24 mouse cellular contexts compared by ENCODE assay signal in the genomic region with DNA sequence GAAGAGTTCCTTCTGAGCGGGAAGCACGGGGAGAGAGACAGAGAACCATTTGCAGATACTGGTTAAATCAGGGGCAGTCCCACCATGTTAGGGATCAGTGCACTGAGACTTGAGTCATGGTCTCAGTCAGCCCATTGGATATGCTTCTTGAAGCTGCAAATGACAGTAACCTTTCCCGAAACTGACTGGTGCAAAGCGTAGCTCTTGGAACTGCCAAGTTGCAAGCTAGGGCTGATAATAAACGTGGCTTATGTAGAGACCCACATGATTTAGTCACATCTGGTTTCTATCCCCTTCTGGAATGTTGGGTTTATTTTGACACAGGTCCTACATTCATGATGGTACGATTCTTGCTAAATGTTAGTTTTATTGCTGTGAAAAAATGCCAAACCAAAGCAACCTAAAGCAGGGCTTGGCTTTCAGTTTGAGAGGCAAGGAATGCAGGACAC. TPM values are rescaled to one million over a fixed set of nuclear protein-coding genes. Genes with fewer than 3 reads are reported as not detected.
A peak's percentile ranks its signal among the peaks of the same experiment; 100 is the strongest.
DNase-seq lines count a peak whose midpoint lies in the region; ATAC-seq and TF ChIP-seq lines count a peak whose summit lies in the region.
"Had no signal": no experiment of that assay in that cellular context is flagged by ENCODE, and none has a peak within 500 bp of the region (broad histone marks: within the 10 kb centered on the region; RNA-seq: fewer than 3 reads in every experiment).

No protein-coding gene starts in this region.

- 0 out of 2 replicates have a peak, but pooled peaks cover 3% of the 10 kb centered on the region for H3K4me1 ChIP-seq in heart, postnatal 0 days (ENCODE audit: control insufficient read depth, insufficient read depth)
- no peaks in the 10 kb centered on the region for H3K4me1 ChIP-seq in embryonic facial prominence, embryonic 14.5 days (ENCODE audit: control insufficient read depth, insufficient read depth, low read length)
- H3K4me1 ChIP-seq in stomach, embryonic 15.5 days, result 0 out of 2 replicates have a peak, but pooled peaks cover 3% of the 10 kb centered on the region
- H3K4me1 ChIP-seq: forebrain, embryonic 15.5 days; kidney, embryonic 15.5 days; neural tube, embryonic 12.5 days had no signal

- peak; percentile 30 for DNase-seq in heart, postnatal 0 days (ENCODE audit: low spot score)
- DNase-seq in heart, postnatal 14 days, result no peak
- DNase-seq in Muller cell, postnatal 12 days (ENCODE audit: inconsistent ontology term), result peak; percentile 5
- peak; percentile 52 for DNase-seq in embryonic facial prominence, embryonic 14.5 days (ENCODE audit: low spot score)
- no peak for DNase-seq in right cerebral cortex, adult 18-20 months
- DNase-seq: adrenal gland, postnatal 36 days; cerebellum, postnatal 14 days; gastrocnemius, postnatal 25 days; heart, postnatal 36 days; liver; right cerebral cortex, postnatal 25 days; thymus, adult 2 months had no signal

- intact Hi-C loops in heart, postnatal 14 days (cut with DNase I), result no loop called here

- H3K4me2 ChIP-seq in heart, postnatal 0 days (ENCODE audit: low read depth, low read length), result peak overlapping the region; percentile 24
- no peak overlapping the region for H3K4me2 ChIP-seq in embryonic facial prominence, embryonic 14.5 days (ENCODE audit: low read depth, low read length)
- H3K4me2 ChIP-seq in stomach, embryonic 15.5 days, result no peak overlapping the region
- H3K4me2 ChIP-seq: forebrain, embryonic 15.5 days; kidney, embryonic 15.5 days; neural tube, embryonic 12.5 days had no signal

- TF ChIP-seq EP300 in heart, postnatal 0 days (IDR thresholded peaks at IDR 0.05; ENCODE audit: low read depth), result no peak

- TF ChIP-seq CTCF in heart, postnatal 0 days (IDR thresholded peaks at IDR 0.05; ENCODE audit: low read depth), result no peak

- no peaks in the 10 kb centered on the region for H3K36me3 ChIP-seq in heart, postnatal 0 days (replicated peaks; ENCODE audit: control insufficient read depth, insufficient read depth, low read length)
- no peaks in the 10 kb centered on the region for H3K36me3 ChIP-seq in embryonic facial prominence, embryonic 14.5 days (ENCODE audit: control insufficient read depth, insufficient read depth, low read length)
- no peaks in the 10 kb centered on the region for H3K36me3 ChIP-seq in stomach, embryonic 15.5 days
- H3K36me3 ChIP-seq: forebrain, embryonic 15.5 days; kidney, embryonic 15.5 days; neural tube, embryonic 12.5 days had no signal

- H3K4me3 ChIP-seq in heart, postnatal 0 days (ENCODE audit: low read depth, low read length), result no peak overlapping the region
- H3K4me3 ChIP-seq in embryonic facial prominence, embryonic 14.5 days (ENCODE audit: low read depth, low read length), result no peak overlapping the region
- no peak overlapping the region for H3K4me3 ChIP-seq in stomach, embryonic 15.5 days (replicated peaks)
- H3K4me3 ChIP-seq: forebrain, embryonic 15.5 days; kidney, embryonic 15.5 days; left cerebral cortex, adult 2 months; neural tube, embryonic 12.5 days had no signal

- no peak overlapping the region for H3K9ac ChIP-seq in heart, postnatal 0 days (replicated peaks; ENCODE audit: low read depth, low read length)
- no peak overlapping the region for H3K9ac ChIP-seq in embryonic facial prominence, embryonic 14.5 days (ENCODE audit: low read depth, low read length)
- H3K9ac ChIP-seq in stomach, embryonic 15.5 days, result no peak overlapping the region
- H3K9ac ChIP-seq: forebrain, embryonic 15.5 days; kidney, embryonic 15.5 days; neural tube, embryonic 12.5 days had no signal

- no peaks in the 10 kb centered on the region for H3K27me3 ChIP-seq in heart, postnatal 0 days (ENCODE audit: control insufficient read depth, insufficient read depth, low read length)
- H3K27me3 ChIP-seq in embryonic facial prominence, embryonic 14.5 days (replicated peaks; ENCODE audit: control insufficient read depth, insufficient read depth, low read length), result no peaks in the 10 kb centered on the region
- no peaks in the 10 kb centered on the region for H3K27me3 ChIP-seq in stomach, embryonic 15.5 days (replicated peaks)
- H3K27me3 ChIP-seq: forebrain, embryonic 15.5 days; kidney, embryonic 15.5 days; neural tube, embryonic 12.5 days; Patski had no signal

- H3K9me3 ChIP-seq in heart, postnatal 0 days (replicated peaks; ENCODE audit: control insufficient read depth, low read length), result no peaks in the 10 kb centered on the region
- no peaks in the 10 kb centered on the region for H3K9me3 ChIP-seq in embryonic facial prominence, embryonic 14.5 days (ENCODE audit: control insufficient read depth, low read length)
- no peaks in the 10 kb centered on the region for H3K9me3 ChIP-seq in stomach, embryonic 15.5 days
- H3K9me3 ChIP-seq: forebrain, embryonic 15.5 days; kidney, embryonic 15.5 days; neural tube, embryonic 12.5 days had no signal

- peak; percentile 47; the same call in 1 of the 2 replicates for ATAC-seq in heart, postnatal 0 days (ENCODE audit: insufficient read depth, low read depth)
- ATAC-seq in embryonic facial prominence, embryonic 14.5 days (ENCODE audit: low read depth), result peak; percentile 50; the same call in 1 of the 2 replicates
- no peak for ATAC-seq in stomach, embryonic 15.5 days (ENCODE audit: insufficient read depth, low FRiP score, low read depth)
- ATAC-seq in megakaryocyte-erythroid progenitor cell, adult 5-6 weeks (replicated peaks; ENCODE audit: low FRiP score, low TSS enrichment, poor library complexity, severe bottlenecking), result no peak
- ATAC-seq: forebrain, embryonic 15.5 days; hindbrain, postnatal 0 days; Patski had no signal

- H3K27ac ChIP-seq in heart, postnatal 0 days (ENCODE audit: low read depth), result no peak overlapping the region
- H3K27ac ChIP-seq in embryonic facial prominence, embryonic 14.5 days (replicated peaks; ENCODE audit: low read depth, low read length), result no peak overlapping the region
- H3K27ac ChIP-seq in stomach, embryonic 15.5 days, result peak overlapping the region; percentile 70
- H3K27ac ChIP-seq: forebrain, embryonic 15.5 days; hindbrain, postnatal 0 days; kidney, embryonic 15.5 days; left cerebral cortex, adult 2 months; neural tube, embryonic 12.5 days had no signal

- 37% methylated on average over 6 of the region's 6 CpGs for WGBS in heart, postnatal 0 days
- 55% methylated on average over 6 of the region's 6 CpGs for WGBS in embryonic facial prominence, embryonic 14.5 days
- 46% methylated on average over 6 of the region's 6 CpGs for WGBS in stomach, embryonic 15.5 days

RNA-seq across cellular contexts. Expression of a gene that starts 3.6 kb away (rescaled TPM):
- 8.6 and 17.5 TPM in 2 replicates for total RNA-seq in heart, postnatal 0 days (2014; rRNA removed; ENCODE audit: low replicate concordance)
- polyA plus RNA-seq in heart, postnatal 0 days (2015; fragmentation: Nextera tagmentation; extraction: Ambion mirVana), result 5.8 and 6.0 TPM in 2 replicates
- total RNA-seq in heart, postnatal 14 days (2021), result 10 to 100 TPM; 13.4 to 14.6 TPM
- 33.8 and 34.0 TPM in 2 replicates for polyA plus RNA-seq in embryonic facial prominence, embryonic 14.5 days (2014; fragmentation: Nextera tagmentation; extraction: Ambion mirVana)
- polyA plus RNA-seq in stomach, embryonic 15.5 days (2015; fragmentation: Nextera tagmentation; extraction: Ambion mirVana), result 18.1 and 18.8 TPM in 2 replicates
- total RNA-seq in megakaryocyte-erythroid progenitor cell, adult 5-6 weeks (2014; fragmentation: Nextera tagmentation), result 0.11 TPM in 1 of 2 replicates, not detected in the other
- 0.23 and 0.57 TPM in 2 replicates for total RNA-seq in megakaryocyte-erythroid progenitor cell, adult 5-6 weeks (2017)

RNA-seq across cellular contexts. Expression of a gene that starts 55.2 kb away (rescaled TPM):
- not detected in 2 replicates for total RNA-seq in heart, postnatal 0 days (2014; rRNA removed; ENCODE audit: low replicate concordance)
- not detected in 2 replicates for polyA plus RNA-seq in heart, postnatal 0 days (2015; fragmentation: Nextera tagmentation; extraction: Ambion mirVana)
- total RNA-seq in heart, postnatal 14 days (2021), result not detected
- polyA plus RNA-seq in embryonic facial prominence, embryonic 14.5 days (2014; fragmentation: Nextera tagmentation; extraction: Ambion mirVana), result not detected in 2 replicates
- polyA plus RNA-seq in stomach, embryonic 15.5 days (2015; fragmentation: Nextera tagmentation; extraction: Ambion mirVana), result not detected in 2 replicates
- total RNA-seq in megakaryocyte-erythroid progenitor cell, adult 5-6 weeks (2014; fragmentation: Nextera tagmentation), result not detected in 2 replicates
- total RNA-seq in megakaryocyte-erythroid progenitor cell, adult 5-6 weeks (2017), result not detected in 2 replicates
- total RNA-seq: adrenal gland, postnatal 36 days; gastrocnemius, postnatal 25 days; heart, postnatal 36 days; hindbrain, postnatal 0 days; layer of hippocampus, adult 18-20 months; megakaryocyte progenitor cell, adult 5-6 weeks; midbrain, postnatal 0 days had no signal
- polyA plus RNA-seq: forebrain, embryonic 15.5 days; hindbrain, postnatal 0 days; kidney, embryonic 15.5 days; lung, embryonic 16.5 days; neural tube, embryonic 12.5 days; Patski; thymus, adult 2 months had no signal

Comparison
In these comparisons a context has a peak if more than half of its experiments do, and no peak if none do; other contexts are left out.
1. DNase-seq: peak in heart, postnatal 0 days (single experiment), Muller cell, postnatal 12 days (single experiment) and embryonic facial prominence, embryonic 14.5 days (single experiment); none in heart, postnatal 14 days (0 of 2) and right cerebral cortex, adult 18-20 months (single experiment).
2. ATAC-seq: peak in heart, postnatal 0 days (single experiment) and embryonic facial prominence, embryonic 14.5 days (single experiment); none in stomach, embryonic 15.5 days (single experiment) and megakaryocyte-erythroid progenitor cell, adult 5-6 weeks (single experiment).